Mouse (Mus musculus) limb, embryonic 14.5 days (tissue): ENCODE data around the gene Rdh5. TPM values are rescaled to one million over a fixed set of nuclear protein-coding genes. Genes with fewer than 3 reads are reported as not detected.

Experiments
- ATAC-seq: fragments of 200-750 bp; cut with Nextera tagmentation; 2 replicates; pipeline ENCODE4 v1.8.0; 2017; ENCODE audit warnings: low read depth, moderate number of reproducible peaks, moderate TSS enrichment; ENCODE audit not compliant: low FRiP score
- DNase-seq: peaks from one replicate; pipeline ENCODE4 v3.0.0-alpha.2; 2015; ENCODE audit warnings: low spot score
- H3K27ac ChIP-seq: fragments of 300-500 bp; sonication (generic); replicated peaks from 2 replicates; pipeline ENCODE4 v1.5.1; 2014; ENCODE audit warnings: low read depth, mild to moderate bottlenecking, low read length, moderate library complexity, mixed read lengths
- H3K27me3 ChIP-seq: fragments of 300-500 bp; sonication (generic); 2 replicates; pipeline ENCODE4 v1.6.1; 2014; ENCODE audit warnings: low read length, mixed read lengths; ENCODE audit not compliant: control insufficient read depth, insufficient read depth
- H3K36me3 ChIP-seq: fragments of 300-500 bp; sonication (generic); 2 replicates; pipeline ENCODE4 v1.6.1; 2014; ENCODE audit warnings: mild to moderate bottlenecking, low read length, moderate library complexity, mixed read lengths; ENCODE audit not compliant: control insufficient read depth, insufficient read depth
- H3K4me1 ChIP-seq: fragments of 300-500 bp; sonication (generic); 2 replicates; pipeline ENCODE4 v1.6.1; 2014; ENCODE audit warnings: antibody characterized with exemption, low read length, mixed read lengths; ENCODE audit not compliant: control insufficient read depth, insufficient read depth
- H3K4me2 ChIP-seq: fragments of 300-500 bp; sonication (generic); replicated peaks from 2 replicates; pipeline ENCODE4 v1.6.1; 2014; ENCODE audit warnings: low read depth, mild to moderate bottlenecking, low read length, moderate library complexity; ENCODE audit not compliant: severe bottlenecking
- H3K4me3 ChIP-seq: fragments of 300-500 bp; sonication (generic); replicated peaks from 2 replicates; pipeline ENCODE4 v1.5.1; 2014; ENCODE audit warnings: low read length
- H3K9ac ChIP-seq: fragments of 300-500 bp; sonication (generic); 2 replicates; pipeline ENCODE4 v1.6.1; 2014; ENCODE audit warnings: mild to moderate bottlenecking, low read depth, low read length, moderate library complexity; ENCODE audit not compliant: severe bottlenecking
- H3K9me3 ChIP-seq: fragments of 300-500 bp; sonication (generic); 2 replicates; pipeline ENCODE4 v1.6.1; 2016; ENCODE audit warnings: low read length; ENCODE audit not compliant: control insufficient read depth
- POLR2A ChIP-seq: fragments of 200-500 bp; IDR thresholded peaks from 2 replicates; pipeline ENCODE4 v1.8.0; 2012; ENCODE audit warnings: inconsistent platforms, mild to moderate bottlenecking, moderate library complexity, borderline replicate concordance; ENCODE audit not compliant: insufficient read depth, insufficient read length; ENCODE audit errors: extremely low read depth
- WGBS: fragments of 180-500 bp; shearing (Covaris S2); extraction: QIAGEN DNeasy Blood & Tissue Kit; methylation state at CpG from one replicate; pipeline ENCODE4 v1.1.7; 2014; 5-methylcytosine and 5-hydroxymethylcytosine counted together
- polyA plus RNA-seq, 2 experiments: library from polyadenylated mRNA; depleted of rRNA in 1 of 2; stranded (reverse) in 1 of 2; unstranded in 1 of 2; fragments of >200 nt; fragmentation: Nextera tagmentation in 1 of 2; extraction: Ambion mirVana in 1 of 2; gene quantifications; 2 replicates each; pipeline versions ENCODE4 v1.2.1 to v1.2.3; 2012 to 2014

The Rdh5 gene
- polyA plus RNA-seq, 2 experiments = 11.8 to 17.9 TPM

GRCm38 (mm10) chr10:128878291-128878690 lies 44.4 kb downstream of the Rdh5 start:
- Histone ChIP-seq H3K36me3 (peaks cover 51% of the 10 kb centered on the region), H3K4me2 (no peak overlapping the region), H3K27me3 (no peaks in the 10 kb centered on the region), H3K4me3 (no peak overlapping the region), H3K4me1 (no peaks in the 10 kb centered on the region), H3K9ac (no peak overlapping the region), H3K27ac (no peak overlapping the region), H3K9me3 (no peaks in the 10 kb centered on the region)
- ATAC-seq = no peak
- TF ChIP-seq POLR2A = no peak
- DNase-seq = no peak

DNA sequence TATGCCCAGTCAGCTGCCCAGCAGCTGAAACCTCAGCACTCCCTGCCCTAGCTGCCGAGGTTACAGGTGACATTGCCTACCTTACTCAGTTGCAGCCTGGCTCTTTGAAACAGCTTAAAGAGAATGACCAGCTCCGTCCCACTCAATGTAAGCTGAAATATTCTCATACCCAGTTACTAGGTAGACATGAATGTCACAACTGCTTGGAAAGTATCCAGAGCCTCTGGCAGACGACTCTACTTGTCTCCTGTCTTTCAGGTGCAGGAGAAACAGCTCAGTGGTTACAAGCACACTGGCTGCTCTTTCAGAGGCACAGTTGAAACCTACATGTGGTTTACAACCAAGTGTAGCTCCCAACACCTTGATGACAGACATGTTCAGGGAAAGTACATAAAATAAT lies 52.3 kb downstream of the Rdh5 start:
- WGBS = 79% methylated on average over 3 of the region's 3 CpGs
- ATAC-seq = no peak
- no peak for DNase-seq

GRCm38 (mm10) chr10:128866518-128866917 lies 56.2 kb downstream of the Rdh5 start:
- Histone ChIP-seq H3K36me3 (peaks cover 51% of the 10 kb centered on the region), H3K9ac (no peak overlapping the region), H3K27me3 (no peaks in the 10 kb centered on the region), H3K4me3 (no peak overlapping the region), H3K9me3 (no peaks in the 10 kb centered on the region), H3K27ac (no peak overlapping the region), H3K4me2 (no peak overlapping the region), H3K4me1 (no peaks in the 10 kb centered on the region)
- DNase-seq (no peak), ATAC-seq (no peak)
- WGBS = 92% methylated on average over 1 of the region's 1 CpGs
- no peak for TF ChIP-seq POLR2A

More for the DNA sequence above, 52.3 kb downstream of the Rdh5 start:
- Histone ChIP-seq H3K36me3 (peaks cover 63% of the 10 kb centered on the region), H3K9me3 (no peaks in the 10 kb centered on the region), H3K27ac (no peak overlapping the region), H3K4me1 (no peaks in the 10 kb centered on the region), H3K27me3 (no peaks in the 10 kb centered on the region), H3K4me3 (no peak overlapping the region), H3K4me2 (no peak overlapping the region), H3K9ac (no peak overlapping the region)
- no peak for TF ChIP-seq POLR2A

GRCm38 (mm10) chr10:128866042-128866441 lies 56.6 kb downstream of the Rdh5 start:
- no peak overlapping the region for H3K4me3 ChIP-seq
- WGBS = 80% methylated on average over 3 of the region's 3 CpGs
- no peaks in the 10 kb centered on the region for H3K27me3 ChIP-seq
- no peak overlapping the region for H3K9ac ChIP-seq
- no peak for ATAC-seq
- no peak overlapping the region for H3K4me2 ChIP-seq
- no peak for DNase-seq
- no peak for TF ChIP-seq POLR2A
- H3K9me3 ChIP-seq = no peaks in the 10 kb centered on the region
- no peak overlapping the region for H3K27ac ChIP-seq
- peaks cover 51% of the 10 kb centered on the region for H3K36me3 ChIP-seq
- H3K4me1 ChIP-seq = no peaks in the 10 kb centered on the region

Other genes with a start within 250 kb of the Rdh5 start
- gene Suox, start 248.8 kb downstream of the Rdh5 start, polyA plus RNA-seq (2012; rRNA removed) = 17.0 and 17.7 TPM in 2 replicates
- 13.1 and 16.3 TPM in 2 replicates for gene Suox, start 248.8 kb downstream of the Rdh5 start, polyA plus RNA-seq (2014; fragmentation: Nextera tagmentation; extraction: Ambion mirVana)
- 88.3 and 96.3 TPM in 2 replicates for gene Rab5b, start 226.6 kb downstream of the Rdh5 start, polyA plus RNA-seq (2012; rRNA removed)
- 78.8 and 86.9 TPM in 2 replicates for gene Rab5b, start 226.6 kb downstream of the Rdh5 start, polyA plus RNA-seq (2014; fragmentation: Nextera tagmentation; extraction: Ambion mirVana)
- gene Pmel, start 218.7 kb downstream of the Rdh5 start, polyA plus RNA-seq (2012; rRNA removed) = 3.7 and 3.8 TPM in 2 replicates
- gene Pmel, start 218.7 kb downstream of the Rdh5 start, polyA plus RNA-seq (2014; fragmentation: Nextera tagmentation; extraction: Ambion mirVana) = 4.6 and 5.5 TPM in 2 replicates
- 132 and 148 TPM in 2 replicates for gene Cdk2, start 217.9 kb downstream of the Rdh5 start, polyA plus RNA-seq (2012; rRNA removed)
- 106 and 115 TPM in 2 replicates for gene Cdk2, start 217.9 kb downstream of the Rdh5 start, polyA plus RNA-seq (2014; fragmentation: Nextera tagmentation; extraction: Ambion mirVana)
- 23.0 and 26.6 TPM in 2 replicates for gene Dgka, start 178.0 kb downstream of the Rdh5 start, polyA plus RNA-seq (2012; rRNA removed)
- gene Dgka, start 178.0 kb downstream of the Rdh5 start, polyA plus RNA-seq (2014; fragmentation: Nextera tagmentation; extraction: Ambion mirVana) = 18.4 and 19.9 TPM in 2 replicates
- gene Pym1, start 175.0 kb downstream of the Rdh5 start, polyA plus RNA-seq (2012; rRNA removed) = 49.9 and 60.3 TPM in 2 replicates
- gene Pym1, start 175.0 kb downstream of the Rdh5 start, polyA plus RNA-seq (2014; fragmentation: Nextera tagmentation; extraction: Ambion mirVana) = 36.0 and 36.8 TPM in 2 replicates
- 1.4 TPM in 2 replicates for gene Mmp19, start 132.0 kb downstream of the Rdh5 start, polyA plus RNA-seq (2012; rRNA removed)
- gene Mmp19, start 132.0 kb downstream of the Rdh5 start, polyA plus RNA-seq (2014; fragmentation: Nextera tagmentation; extraction: Ambion mirVana) = 0.86 and 1.1 TPM in 2 replicates
- gene Dnajc14, start 118.8 kb downstream of the Rdh5 start, polyA plus RNA-seq (2012; rRNA removed) = 26.3 and 30.6 TPM in 2 replicates
- gene Dnajc14, start 118.8 kb downstream of the Rdh5 start, polyA plus RNA-seq (2014; fragmentation: Nextera tagmentation; extraction: Ambion mirVana) = 44.5 and 45.7 TPM in 2 replicates
- gene Tmem198b, start 118.5 kb downstream of the Rdh5 start, polyA plus RNA-seq (2012; rRNA removed) = 41.3 and 59.1 TPM in 2 replicates
- 14.9 and 18.6 TPM in 2 replicates for gene Tmem198b, start 118.5 kb downstream of the Rdh5 start, polyA plus RNA-seq (2014; fragmentation: Nextera tagmentation; extraction: Ambion mirVana)
- gene Sarnp, start 105.6 kb downstream of the Rdh5 start, polyA plus RNA-seq (2012; rRNA removed) = 68.2 and 122 TPM in 2 replicates
- gene Sarnp, start 105.6 kb downstream of the Rdh5 start, polyA plus RNA-seq (2014; fragmentation: Nextera tagmentation; extraction: Ambion mirVana) = 200 TPM in 2 replicates
- gene Ormdl2, start 101.2 kb downstream of the Rdh5 start, polyA plus RNA-seq (2012; rRNA removed) = 29.4 and 31.6 TPM in 2 replicates
- 45.4 and 52.7 TPM in 2 replicates for gene Ormdl2, start 101.2 kb downstream of the Rdh5 start, polyA plus RNA-seq (2014; fragmentation: Nextera tagmentation; extraction: Ambion mirVana)
- 10.8 and 11.8 TPM in 2 replicates for gene Gdf11, start 31.2 kb downstream of the Rdh5 start, polyA plus RNA-seq (2012; rRNA removed)
- gene Gdf11, start 31.2 kb downstream of the Rdh5 start, polyA plus RNA-seq (2014; fragmentation: Nextera tagmentation; extraction: Ambion mirVana) = 6.3 and 9.2 TPM in 2 replicates
- 346 and 448 TPM in 2 replicates for gene Cd63, start 21.9 kb downstream of the Rdh5 start, polyA plus RNA-seq (2012; rRNA removed)
- gene Cd63, start 21.9 kb downstream of the Rdh5 start, polyA plus RNA-seq (2014; fragmentation: Nextera tagmentation; extraction: Ambion mirVana) = 942 and 957 TPM in 2 replicates
- gene Bloc1s1, start 1.1 kb upstream of the Rdh5 start, polyA plus RNA-seq (2012; rRNA removed) = 211 and 285 TPM in 2 replicates
- 242 and 262 TPM in 2 replicates for gene Bloc1s1, start 1.1 kb upstream of the Rdh5 start, polyA plus RNA-seq (2014; fragmentation: Nextera tagmentation; extraction: Ambion mirVana)
- 22.3 and 24.1 TPM in 2 replicates for gene Itga7, start 10.9 kb upstream of the Rdh5 start, polyA plus RNA-seq (2012; rRNA removed)
- gene Itga7, start 10.9 kb upstream of the Rdh5 start, polyA plus RNA-seq (2014; fragmentation: Nextera tagmentation; extraction: Ambion mirVana) = 7.0 and 11.5 TPM in 2 replicates
- gene Mettl7b, start 38.1 kb upstream of the Rdh5 start, polyA plus RNA-seq (2012; rRNA removed) = 0.24 and 0.38 TPM in 2 replicates
- gene Mettl7b, start 38.1 kb upstream of the Rdh5 start, polyA plus RNA-seq (2014; fragmentation: Nextera tagmentation; extraction: Ambion mirVana) = 0.21 and 0.80 TPM in 2 replicates
- gene Olfr9, start 66.5 kb upstream of the Rdh5 start, polyA plus RNA-seq (2012; rRNA removed) = not detected in 2 replicates
- gene Olfr9, start 66.5 kb upstream of the Rdh5 start, polyA plus RNA-seq (2014; fragmentation: Nextera tagmentation; extraction: Ambion mirVana) = not detected in 2 replicates
- not detected in 2 replicates for gene Olfr763, start 87.9 kb upstream of the Rdh5 start, polyA plus RNA-seq (2012; rRNA removed)
- gene Olfr763, start 87.9 kb upstream of the Rdh5 start, polyA plus RNA-seq (2014; fragmentation: Nextera tagmentation; extraction: Ambion mirVana) = not detected in 2 replicates
- 0.01 TPM in 1 of 2 replicates, not detected in the other for gene Olfr764-ps1, start 117.0 kb upstream of the Rdh5 start, polyA plus RNA-seq (2012; rRNA removed)
- gene Olfr764-ps1, start 117.0 kb upstream of the Rdh5 start, polyA plus RNA-seq (2014; fragmentation: Nextera tagmentation; extraction: Ambion mirVana) = not detected in 2 replicates
- not detected in 2 replicates for gene Olfr765, start 127.1 kb upstream of the Rdh5 start, polyA plus RNA-seq (2012; rRNA removed)
- not detected in 2 replicates for gene Olfr765, start 127.1 kb upstream of the Rdh5 start, polyA plus RNA-seq (2014; fragmentation: Nextera tagmentation; extraction: Ambion mirVana)
- 0.03 TPM in 1 of 2 replicates, not detected in the other for gene Olfr766-ps1, start 146.1 kb upstream of the Rdh5 start, polyA plus RNA-seq (2012; rRNA removed)
- not detected in 2 replicates for gene Olfr766-ps1, start 146.1 kb upstream of the Rdh5 start, polyA plus RNA-seq (2014; fragmentation: Nextera tagmentation; extraction: Ambion mirVana)
- 0.01 TPM in 1 of 2 replicates, not detected in the other for gene Olfr767, start 160.0 kb upstream of the Rdh5 start, polyA plus RNA-seq (2012; rRNA removed)
- not detected in 2 replicates for gene Olfr767, start 160.0 kb upstream of the Rdh5 start, polyA plus RNA-seq (2014; fragmentation: Nextera tagmentation; extraction: Ambion mirVana)
- gene Olfr768, start 176.5 kb upstream of the Rdh5 start, polyA plus RNA-seq (2012; rRNA removed) = not detected in 2 replicates
- 0.04 TPM in 1 of 2 replicates, not detected in the other for gene Olfr768, start 176.5 kb upstream of the Rdh5 start, polyA plus RNA-seq (2014; fragmentation: Nextera tagmentation; extraction: Ambion mirVana)
- gene Olfr769, start 195.0 kb upstream of the Rdh5 start, polyA plus RNA-seq (2012; rRNA removed) = 0.01 TPM in 1 of 2 replicates, not detected in the other
- not detected in 2 replicates for gene Olfr769, start 195.0 kb upstream of the Rdh5 start, polyA plus RNA-seq (2014; fragmentation: Nextera tagmentation; extraction: Ambion mirVana)
- gene Olfr770, start 216.1 kb upstream of the Rdh5 start, polyA plus RNA-seq (2012; rRNA removed) = not detected in 2 replicates
- gene Olfr770, start 216.1 kb upstream of the Rdh5 start, polyA plus RNA-seq (2014; fragmentation: Nextera tagmentation; extraction: Ambion mirVana) = not detected in 2 replicates
- gene Olfr771, start 241.9 kb upstream of the Rdh5 start, polyA plus RNA-seq (2012; rRNA removed) = not detected in 2 replicates
- not detected in 2 replicates for gene Olfr771, start 241.9 kb upstream of the Rdh5 start, polyA plus RNA-seq (2014; fragmentation: Nextera tagmentation; extraction: Ambion mirVana)